Mouse (Mus musculus) neutrophil, adult 59 days (primary cell): ENCODE results near the gene Zfp277. TPM values are rescaled to one million over a fixed set of nuclear protein-coding genes. Genes with fewer than 3 reads are reported as not detected.

Experiments used
- total RNA-seq, 2 experiments: library from RNA; stranded (reverse); gene quantifications; 1 replicate in 1 of 2; 2 replicates in 1 of 2; pipeline ENCODE4 v1.2.4; 2023

Gene Zfp277
- 10 to 100 TPM in 1 of 2 experiments, 1 to 10 TPM in 1; 8.7 to 14.0 TPM for total RNA-seq

GRCm38 (mm10) chr12:40445648-40446449, at the start of gene Zfp277, which contains the start of gene Dock4:
Gene Zfp277 (minus strand): TSS chr12:40445902.
Gene Dock4 (plus strand): TSS chr12:40445952.

Other genes starting within 250 kb of the Zfp277 start
- gene Lsmem1, start 246.4 kb downstream of the Zfp277 start, total RNA-seq, result under 1 TPM; 0.22 to 0.31 TPM
- 100 to 1,000 TPM; 240 to 245 TPM for gene Ifrd1, start 197.4 kb downstream of the Zfp277 start, total RNA-seq
- gene Dock4, start 50 bp upstream of the Zfp277 start, total RNA-seq, result 1 to 10 TPM; 5.8 to 7.5 TPM